ENCODE assay signal across 16 mouse cellular contexts in genomic region chr12:66157630-66158292, GRCm38 (mm10).
A peak's percentile ranks its signal among the peaks of the same experiment; 100 is the strongest.
DNase-seq lines count a peak whose midpoint lies in the region; ATAC-seq and TF ChIP-seq lines count a peak whose summit lies in the region.
"Had no signal": no experiment of that assay in that cellular context is flagged by ENCODE, and none has a peak within 500 bp of the region (broad histone marks: within the 10 kb centered on the region; RNA-seq: fewer than 3 reads in every experiment).

No protein-coding gene starts in this region.

- no peak for TF ChIP-seq CTCF in embryonic fibroblast, embryonic 13.5 days (IDR thresholded peaks at IDR 0.05; ENCODE audit: borderline replicate concordance, insufficient read depth, low read length)

- no peak overlapping the region for H3K9ac ChIP-seq in midbrain, embryonic 12.5 days (replicated peaks)
- no peak overlapping the region for H3K9ac ChIP-seq in midbrain, embryonic 11.5 days (ENCODE audit: low read length)
- H3K9ac ChIP-seq: heart, embryonic 15.5 days; liver, embryonic 13.5 days had no signal

- H3K4me2 ChIP-seq in midbrain, embryonic 12.5 days (replicated peaks): no peak overlapping the region
- no peak overlapping the region for H3K4me2 ChIP-seq in midbrain, embryonic 11.5 days
- H3K4me2 ChIP-seq: heart, embryonic 15.5 days; liver, embryonic 13.5 days had no signal

- no peak for TF ChIP-seq POLR2A in embryonic fibroblast, embryonic 13.5 days (IDR thresholded peaks at IDR 0.05; ENCODE audit: low read depth, low read length)

- no peaks in the 10 kb centered on the region for H3K4me1 ChIP-seq in midbrain, embryonic 12.5 days
- no peaks in the 10 kb centered on the region for H3K4me1 ChIP-seq in midbrain, embryonic 11.5 days (ENCODE audit: control insufficient read depth, insufficient read depth, low read length)
- no peaks in the 10 kb centered on the region for H3K4me1 ChIP-seq in embryonic fibroblast, embryonic 13.5 days (ENCODE audit: control insufficient read depth, insufficient read depth, low read length)
- H3K4me1 ChIP-seq: heart, embryonic 15.5 days; hindbrain, embryonic 10.5 days; liver, embryonic 13.5 days had no signal

- H3K9me3 ChIP-seq in midbrain, embryonic 12.5 days: no peaks in the 10 kb centered on the region
- no peaks in the 10 kb centered on the region for H3K9me3 ChIP-seq in midbrain, embryonic 11.5 days (ENCODE audit: control insufficient read depth, low read length)
- H3K9me3 ChIP-seq: heart, embryonic 15.5 days; hindbrain, embryonic 10.5 days; liver, embryonic 13.5 days had no signal

- no peak for DNase-seq in midbrain, embryonic 11.5 days (ENCODE audit: low spot score, missing footprints)
- DNase-seq in embryo, embryonic 9.5 days (ENCODE audit: extremely low spot score): peak; percentile 0
- DNase-seq in mesoderm, embryonic 11.5 days (ENCODE audit: low read depth, low spot score): peak; percentile 6
- DNase-seq: adrenal gland, postnatal 10 days; cerebellum, postnatal 10 days; heart, adult 18-20 months; kidney, postnatal 10 days; liver, embryonic 13.5 days had no signal

- 27% methylated on average over 3 of the region's 3 CpGs for WGBS in midbrain, embryonic 12.5 days
- WGBS in midbrain, embryonic 11.5 days: 41% methylated on average over 3 of the region's 3 CpGs

- no peak overlapping the region for H3K27ac ChIP-seq in midbrain, embryonic 12.5 days (replicated peaks)
- H3K27ac ChIP-seq in midbrain, embryonic 11.5 days (ENCODE audit: low read depth, low read length): no peak overlapping the region
- peak overlapping the region; percentile 26; the same call in 1 of the 2 replicates for H3K27ac ChIP-seq in embryonic fibroblast, embryonic 13.5 days (ENCODE audit: insufficient read depth, low read length)
- H3K27ac ChIP-seq: heart, embryonic 15.5 days; hindbrain, embryonic 10.5 days; liver, embryonic 13.5 days had no signal

- H3K36me3 ChIP-seq in midbrain, embryonic 12.5 days: no peaks in the 10 kb centered on the region
- H3K36me3 ChIP-seq in midbrain, embryonic 11.5 days (ENCODE audit: control insufficient read depth, insufficient read depth, low read length): no peaks in the 10 kb centered on the region
- H3K36me3 ChIP-seq: heart, embryonic 15.5 days; hindbrain, embryonic 10.5 days; liver, embryonic 13.5 days had no signal

- H3K4me3 ChIP-seq in midbrain, embryonic 12.5 days: no peak overlapping the region
- no peak overlapping the region for H3K4me3 ChIP-seq in midbrain, embryonic 11.5 days (ENCODE audit: low read depth, low read length)
- no peak overlapping the region for H3K4me3 ChIP-seq in embryonic fibroblast, embryonic 13.5 days (ENCODE audit: insufficient read depth, low read length)
- H3K4me3 ChIP-seq: heart, embryonic 15.5 days; hindbrain, embryonic 10.5 days; liver, embryonic 13.5 days had no signal

- ATAC-seq in midbrain, embryonic 12.5 days (ENCODE audit: low FRiP score, low read depth): peak; percentile 62; the same call in 1 of the 2 replicates
- ATAC-seq in midbrain, embryonic 11.5 days (ENCODE audit: low FRiP score): no peak
- no peak for ATAC-seq in cerebellum, adult (ENCODE audit: insufficient number of reproducible peaks, low FRiP score, low TSS enrichment)
- ATAC-seq in megakaryocyte progenitor cell, adult 5-6 weeks (replicated peaks; ENCODE audit: poor library complexity): no peak
- ATAC-seq: CD4-positive, CD25-positive, alpha-beta regulatory T cell, adult 4 months; intestine, embryonic 16.5 days had no signal

- H3K27me3 ChIP-seq in midbrain, embryonic 12.5 days: no peaks in the 10 kb centered on the region
- no peaks in the 10 kb centered on the region for H3K27me3 ChIP-seq in midbrain, embryonic 11.5 days (ENCODE audit: control insufficient read depth, insufficient read depth, low read length)
- H3K27me3 ChIP-seq: heart, embryonic 15.5 days; liver, embryonic 13.5 days had no signal
